Mouse (Mus musculus): ENCODE data around the gene Vgf.

Gene Vgf

GRCm38 (mm10) chr5:137030416-137030810 lies 4.2 kb downstream of the Vgf start:
- no peak for DNase-seq (ENCODE audit: low spot score)

GRCm38 (mm10) chr5:137031076-137032032 lies 5.2 kb downstream of the Vgf start:
- DNase-seq (ENCODE audit: low spot score): no peak

- DNase-seq (ENCODE audit: low spot score): no peak
These were observed 5.8 kb downstream of the Vgf start for GRCm38 (mm10) chr5:137032033-137032421.

- DNase-seq (ENCODE audit: low spot score): peak; percentile 90
These were observed 6.5 kb downstream of the Vgf start for GRCm38 (mm10) chr5:137032641-137033074.

- DNase-seq (ENCODE audit: low spot score): no peak
These were observed 10.0 kb downstream of the Vgf start for GRCm38 (mm10) chr5:137036211-137036610.

GRCm38 (mm10) chr5:137039453-137039852 lies 13.3 kb downstream of the Vgf start:
- no peak for DNase-seq (ENCODE audit: low spot score)

- no peak for DNase-seq (ENCODE audit: low spot score)
These were observed 15.2 kb downstream of the Vgf start for GRCm38 (mm10) chr5:137041442-137041841.

GRCm38 (mm10) chr5:137043997-137044396 lies 17.8 kb downstream of the Vgf start:
- no peak for DNase-seq (ENCODE audit: low spot score)

- peak; percentile 87 for DNase-seq (ENCODE audit: low spot score)
These were observed 19.5 kb downstream of the Vgf start, which contains the start of gene Ap1s1 for GRCm38 (mm10) chr5:137045402-137046323. TSS of gene Ap1s1 (minus strand) at chr5:137046135.

- DNase-seq (ENCODE audit: low spot score): no peak
These were observed 20.1 kb downstream of the Vgf start for GRCm38 (mm10) chr5:137046324-137046718.

GRCm38 (mm10) chr5:137046991-137047390 lies 20.8 kb downstream of the Vgf start:
- DNase-seq (ENCODE audit: low spot score): no peak

GRCm38 (mm10) chr5:137051125-137051524 lies 24.9 kb downstream of the Vgf start:
- DNase-seq (ENCODE audit: low spot score): no peak

GRCm38 (mm10) chr5:137051914-137052505 lies 25.8 kb downstream of the Vgf start:
- DNase-seq (ENCODE audit: low spot score): no peak

- no peak for DNase-seq (ENCODE audit: low spot score)
These were observed 28.1 kb downstream of the Vgf start for GRCm38 (mm10) chr5:137054299-137054698.

GRCm38 (mm10) chr5:137054873-137055272 lies 28.7 kb downstream of the Vgf start:
- DNase-seq (ENCODE audit: low spot score): no peak

GRCm38 (mm10) chr5:137061809-137062481 lies 35.8 kb downstream of the Vgf start:
- peak; percentile 31 for DNase-seq (ENCODE audit: low spot score)

- no peak for DNase-seq (ENCODE audit: low spot score)
These were observed 36.4 kb downstream of the Vgf start for GRCm38 (mm10) chr5:137062601-137063000.

GRCm38 (mm10) chr5:137065454-137065853 lies 39.3 kb downstream of the Vgf start:
- no peak for DNase-seq (ENCODE audit: low spot score)

- no peak for DNase-seq (ENCODE audit: low spot score)
These were observed 39.7 kb downstream of the Vgf start for GRCm38 (mm10) chr5:137065923-137066322.

GRCm38 (mm10) chr5:137068711-137069110 lies 42.5 kb downstream of the Vgf start:
- no peak for DNase-seq (ENCODE audit: low spot score)

GRCm38 (mm10) chr5:137070881-137071605 lies 44.9 kb downstream of the Vgf start:
- DNase-seq (ENCODE audit: low spot score): no peak
